Mouse (Mus musculus) cerebellum, adult 9-10 months (tissue): ENCODE results near the gene Rce1.
A peak's percentile ranks its signal among the peaks of the same experiment; 100 is the strongest.

Source experiments
- DNase-seq: peaks from one replicate; pipeline ENCODE4 v3.0.0; 2022

Rce1 gene

DNA sequence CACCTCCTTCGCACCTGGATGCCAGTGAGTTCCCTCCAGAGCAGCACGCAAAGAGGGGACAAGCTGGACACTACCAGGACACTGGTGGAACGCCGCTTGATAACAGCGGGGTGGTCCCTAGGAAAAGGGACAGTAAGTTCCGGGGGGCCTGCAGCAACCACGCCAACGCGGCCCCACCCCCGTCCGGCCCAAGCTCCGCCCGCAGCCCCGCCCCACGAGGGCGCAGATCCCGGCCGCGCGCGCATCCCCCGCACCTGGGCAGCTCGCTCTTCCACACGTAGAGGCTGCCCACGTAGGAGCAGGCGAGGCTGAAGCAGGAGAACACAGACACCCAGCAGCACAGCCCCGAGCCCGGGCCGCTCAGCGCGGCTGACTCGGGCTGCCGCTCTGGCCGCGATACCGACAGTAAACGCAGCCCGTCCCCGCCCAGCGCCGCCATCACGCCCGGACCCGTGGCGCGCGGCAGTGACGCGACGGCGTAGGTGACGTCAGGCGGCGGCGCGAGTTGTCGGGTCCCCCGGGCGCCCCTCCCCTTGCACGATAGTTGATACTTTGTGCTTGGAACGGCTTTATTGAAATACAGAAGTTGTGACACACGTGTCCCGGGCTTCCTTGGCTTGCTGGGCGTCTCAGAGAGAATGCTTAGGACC, at the start of gene Rce1:
TSS of gene Rce1 (minus strand) at position 463 of the 650 bp plus-strand sequence.
- peak; percentile 87 for DNase-seq

- DNase-seq: no peak
Observed at GRCm38 (mm10) chr19:4672401-4672800, 47.0 kb upstream of the Rce1 start.

GRCm38 (mm10) chr19:4670776-4671175, 45.3 kb upstream of the Rce1 start:
- DNase-seq: no peak

DNA sequence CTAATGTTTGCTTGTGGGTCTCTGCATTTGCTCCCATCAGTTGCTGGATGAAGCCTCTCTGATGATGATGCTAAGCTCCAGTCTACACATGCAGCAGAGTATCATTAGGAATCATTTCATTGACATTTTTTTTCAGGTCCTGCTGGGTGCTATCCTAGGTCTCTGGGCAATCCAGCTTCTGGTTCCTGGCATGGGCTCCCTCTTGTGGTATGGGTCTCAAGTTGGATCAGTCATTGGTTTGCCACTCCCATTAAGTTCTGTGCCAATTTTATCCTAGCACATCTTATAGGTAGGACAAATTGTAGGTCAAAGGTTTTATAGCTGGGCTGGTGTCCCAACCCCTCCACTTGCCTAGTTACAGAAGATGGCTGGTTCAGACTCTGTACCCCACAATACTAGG, 41.4 kb upstream of the Rce1 start:
- no peak for DNase-seq

DNA sequence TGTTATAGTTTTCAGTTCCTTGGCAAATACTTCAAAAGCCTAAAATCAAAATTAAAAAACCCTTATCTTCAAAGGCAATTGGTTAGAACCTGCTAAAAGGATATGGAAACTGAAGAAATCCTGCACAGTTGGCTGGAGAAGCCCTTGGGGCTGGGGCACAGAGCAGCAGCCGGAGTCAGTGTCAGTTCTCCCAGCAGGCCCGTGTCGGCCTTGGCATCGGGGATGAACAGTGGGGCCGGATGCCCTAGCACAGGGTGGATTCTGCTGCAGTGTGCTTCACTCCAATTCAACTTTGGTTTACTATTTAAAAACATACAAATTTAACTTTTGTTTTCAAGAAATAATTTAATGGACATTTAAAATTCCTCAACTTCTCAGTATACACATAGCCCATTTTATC, 32.7 kb upstream of the Rce1 start:
- DNase-seq: peak; percentile 32

DNA sequence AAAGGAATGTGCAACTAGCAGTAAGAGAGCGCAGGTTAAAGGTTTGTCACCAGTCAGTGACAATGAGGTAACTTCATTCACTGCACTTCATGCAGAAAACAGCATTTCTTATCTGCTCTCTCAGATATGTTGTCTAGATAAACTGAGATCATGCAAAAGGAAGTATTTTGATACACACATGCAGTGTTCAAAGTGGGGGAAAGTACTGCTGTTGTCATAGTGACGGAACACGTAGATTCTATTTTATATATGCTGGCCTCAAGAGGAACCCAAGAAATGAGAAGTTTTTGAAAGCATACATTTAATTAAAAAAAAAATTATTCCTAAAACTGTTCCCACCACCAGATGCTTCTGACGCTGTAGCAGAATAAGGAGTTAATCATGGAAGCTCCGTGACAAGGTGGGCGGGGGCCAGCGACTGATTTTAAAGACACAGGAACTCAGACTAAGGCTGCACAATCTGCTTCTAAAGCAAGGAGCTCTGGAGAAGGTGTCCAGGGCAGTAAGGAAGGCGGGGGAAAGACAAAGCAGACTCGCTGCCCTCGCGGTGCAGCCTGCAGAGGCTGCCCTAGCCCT, 21.6 kb upstream of the Rce1 start:
- no peak for DNase-seq

DNA sequence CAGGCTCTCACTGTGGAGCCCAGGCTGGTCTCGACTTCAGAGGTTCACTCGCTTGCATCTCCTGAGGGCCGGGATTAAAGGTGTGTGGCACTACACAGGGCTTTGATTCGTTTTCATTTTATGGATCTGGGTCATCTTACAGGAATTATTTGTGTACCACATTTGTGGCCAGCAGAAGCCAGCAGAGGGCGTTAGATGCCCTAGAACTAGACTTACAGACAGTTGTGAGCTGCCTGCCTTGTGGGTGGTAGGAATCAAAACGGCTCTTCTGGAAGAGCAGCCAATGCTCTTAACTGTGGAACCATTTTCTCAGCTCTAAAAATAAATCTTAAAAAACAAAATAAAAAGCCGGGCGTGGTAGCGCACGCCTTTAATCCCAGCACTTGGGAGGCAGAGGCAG, 18.8 kb upstream of the Rce1 start:
- DNase-seq: peak; percentile 84

- DNase-seq: no peak
Observed at GRCm38 (mm10) chr19:4635986-4636385, 10.5 kb upstream of the Rce1 start.

- peak; percentile 87 for DNase-seq
Observed at GRCm38 (mm10) chr19:4628819-4629218, 3.4 kb upstream of the Rce1 start.

DNA sequence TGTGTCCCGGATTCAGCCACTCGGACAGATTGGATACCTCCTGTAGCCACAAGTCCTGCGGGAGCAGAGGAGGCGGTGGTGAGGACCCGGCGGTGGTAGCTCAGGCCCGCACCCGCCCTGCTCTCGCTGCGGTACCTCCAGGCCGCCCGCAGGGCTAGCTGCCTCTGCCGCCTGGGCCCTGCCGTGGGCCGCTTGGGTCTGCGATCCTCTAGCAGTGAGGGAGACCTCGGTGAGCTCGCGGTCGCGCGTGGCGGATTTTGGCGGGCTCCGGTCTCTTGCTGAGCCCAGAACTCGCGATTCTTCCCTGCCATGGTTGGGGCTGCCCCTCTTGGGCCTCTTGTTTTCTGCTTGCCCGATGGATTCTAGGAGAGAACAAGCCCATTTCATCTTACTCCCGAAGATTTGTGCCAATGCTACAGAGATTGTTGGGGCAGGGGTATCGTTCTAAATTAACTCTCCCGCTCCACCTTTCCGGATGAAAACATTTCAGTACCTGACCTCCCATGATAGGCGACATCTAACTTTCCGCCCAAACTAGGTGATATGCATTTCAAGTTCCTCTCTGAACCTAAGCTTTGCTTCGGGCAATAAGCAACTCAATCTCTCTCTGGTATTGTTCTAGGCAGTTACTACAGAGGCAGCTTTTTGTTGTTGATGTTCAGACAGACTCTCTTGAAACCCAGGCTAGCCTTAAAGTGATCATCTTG, 541 bp upstream of the Rce1 start:
- DNase-seq: no peak

DNA sequence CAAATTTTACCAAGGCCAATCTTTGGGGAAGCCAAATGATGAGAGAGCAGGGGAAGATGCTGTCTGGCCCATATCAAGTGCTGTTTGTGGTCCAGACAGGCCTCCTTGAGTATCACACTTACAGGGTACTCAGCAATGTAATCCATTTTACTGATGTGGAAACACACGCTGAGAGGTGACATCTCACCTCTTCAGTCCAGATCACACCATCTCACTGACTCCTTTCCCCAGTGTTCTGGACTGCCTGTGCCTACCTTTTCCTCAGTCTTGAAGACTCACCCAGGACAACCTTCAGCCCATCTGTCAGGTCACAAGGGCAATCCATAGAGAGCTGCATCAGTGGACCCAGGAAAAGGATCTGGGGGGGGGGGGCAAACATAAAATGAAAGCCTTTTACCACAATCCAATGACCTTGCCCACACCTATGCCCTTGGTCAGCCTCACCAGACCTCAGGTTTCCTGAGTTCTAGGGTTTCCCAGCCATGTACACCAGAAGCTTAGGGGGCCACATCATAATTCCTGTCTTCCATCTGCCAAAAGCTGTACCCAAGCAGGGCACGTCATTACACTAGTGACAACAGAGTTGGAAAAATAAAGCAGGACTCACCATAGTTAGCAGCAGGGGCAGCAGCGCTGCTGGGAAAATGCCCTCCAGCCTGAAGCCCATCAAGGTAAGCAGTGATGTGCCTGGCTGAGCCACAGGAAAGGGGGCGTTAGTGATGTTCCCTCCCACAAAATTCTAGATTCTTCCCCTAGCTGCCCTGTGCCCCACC, 849 bp downstream of the Rce1 start:
- no peak for DNase-seq

- DNase-seq: no peak
Observed at GRCm38 (mm10) chr19:4624006-4624405, 1.4 kb downstream of the Rce1 start.

DNA sequence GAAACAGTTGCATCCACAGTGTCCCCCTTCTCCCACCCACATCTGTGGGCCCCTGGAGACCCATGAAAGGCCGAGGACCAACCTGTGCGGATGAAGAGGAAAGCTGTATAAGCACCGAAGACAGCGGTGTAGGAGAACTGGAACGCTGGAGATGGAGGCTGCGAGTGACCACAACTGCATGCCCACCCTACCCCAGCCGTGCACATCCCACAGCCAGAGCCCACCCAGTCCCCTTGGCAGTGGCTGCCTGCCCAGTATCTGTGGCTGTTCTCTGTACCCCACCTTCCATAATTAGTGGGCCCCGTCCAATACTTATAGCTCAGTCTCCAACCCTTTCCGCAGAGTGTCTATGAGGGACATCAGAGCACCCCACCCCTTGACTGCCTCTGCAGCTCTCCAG, 2.0 kb downstream of the Rce1 start:
- no peak for DNase-seq

GRCm38 (mm10) chr19:4622780-4623179, 2.7 kb downstream of the Rce1 start:
- no peak for DNase-seq

DNA sequence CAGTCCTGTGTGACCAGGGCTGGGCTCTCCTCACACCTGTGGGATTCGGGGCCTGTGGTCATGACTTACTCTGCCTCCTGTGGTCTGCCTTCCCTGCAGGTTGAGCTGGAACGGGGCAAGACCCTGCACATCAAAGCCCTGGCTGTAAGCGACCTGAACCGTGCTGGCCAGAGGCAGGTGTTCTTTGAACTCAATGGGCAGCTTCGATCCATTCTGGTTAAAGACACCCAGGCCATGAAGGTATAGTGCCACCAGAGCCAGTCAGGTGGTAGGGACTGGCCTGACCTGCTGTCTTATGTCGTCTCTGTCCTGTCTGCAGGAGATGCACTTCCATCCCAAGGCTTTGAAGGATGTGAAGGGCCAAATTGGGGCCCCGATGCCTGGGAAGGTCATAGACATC, 4.7 kb downstream of the Rce1 start:
- no peak for DNase-seq

GRCm38 (mm10) chr19:4619461-4619860, 6.0 kb downstream of the Rce1 start:
- DNase-seq: no peak

DNA sequence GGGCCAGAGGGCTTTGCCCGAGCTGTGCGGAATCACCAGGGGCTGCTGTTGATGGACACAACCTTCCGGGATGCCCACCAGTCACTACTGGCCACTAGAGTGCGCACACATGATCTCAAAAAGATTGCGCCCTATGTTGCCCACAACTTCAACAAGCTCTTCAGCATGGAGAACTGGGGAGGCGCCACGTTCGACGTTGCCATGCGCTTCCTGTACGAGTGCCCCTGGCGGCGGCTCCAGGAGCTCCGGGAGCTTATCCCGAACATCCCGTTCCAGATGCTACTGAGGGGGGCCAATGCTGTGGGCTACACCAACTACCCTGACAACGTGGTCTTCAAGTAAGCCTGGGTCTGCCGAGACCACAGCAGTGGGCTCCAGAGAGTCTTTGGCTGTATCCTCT, 7.3 kb downstream of the Rce1 start:
- DNase-seq: no peak

- peak; percentile 60 for DNase-seq
Observed at GRCm38 (mm10) chr19:4616546-4616945, 8.9 kb downstream of the Rce1 start.

GRCm38 (mm10) chr19:4615151-4616093, 10.0 kb downstream of the Rce1 start, which contains the start of gene Lrfn4:
TSS of gene Lrfn4 (minus strand) at chr19:4615667.
- peak; percentile 89 for DNase-seq

GRCm38 (mm10) chr19:4614305-4615150, 10.9 kb downstream of the Rce1 start:
- DNase-seq: peak; percentile 64
